ENCODE assay signal across 8 mouse cellular contexts in the genomic region with DNA sequence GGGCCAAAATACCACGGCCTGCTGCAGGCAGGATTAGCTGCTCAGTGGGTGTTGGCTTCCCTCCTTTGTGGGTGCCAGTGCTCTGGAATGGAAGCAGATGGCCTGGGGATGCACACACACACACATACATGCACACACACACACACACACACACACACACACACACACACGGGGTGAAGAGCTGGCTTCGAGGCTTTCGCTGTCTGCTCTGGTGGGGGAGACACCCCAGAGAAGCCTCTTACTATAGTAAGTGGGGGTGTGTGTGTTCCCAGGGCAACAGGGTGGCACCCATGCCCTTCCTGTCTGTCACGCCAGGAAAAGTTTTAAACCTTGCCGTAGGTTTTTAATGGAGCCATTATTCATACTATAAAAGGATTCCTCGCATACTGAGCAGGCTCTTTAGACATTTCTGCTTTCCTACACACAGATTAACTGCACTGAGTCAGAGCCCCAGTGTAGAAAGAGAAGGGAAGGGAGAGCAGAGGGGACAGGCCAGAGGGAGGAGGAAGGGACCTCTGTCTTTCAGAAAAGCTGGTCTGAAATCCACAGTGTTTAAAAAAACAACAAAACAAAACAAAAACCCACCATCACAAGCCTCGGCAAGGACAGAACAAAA. TPM values are rescaled to one million over a fixed set of nuclear protein-coding genes. Genes with fewer than 3 reads are reported as not detected.
A peak's percentile ranks its signal among the peaks of the same experiment; 100 is the strongest.
DNase-seq lines count a peak whose midpoint lies in the region; ATAC-seq and TF ChIP-seq lines count a peak whose summit lies in the region.

No protein-coding gene starts in this region.

- no peaks in the 10 kb centered on the region for H3K9me3 ChIP-seq in heart, postnatal 0 days (replicated peaks; ENCODE audit: control insufficient read depth, low read length)
- H3K9me3 ChIP-seq in embryonic facial prominence, embryonic 12.5 days, result no peaks in the 10 kb centered on the region
- no peaks in the 10 kb centered on the region for H3K9me3 ChIP-seq in hindbrain, embryonic 14.5 days (ENCODE audit: control insufficient read depth, low read length)
- H3K9me3 ChIP-seq in midbrain, postnatal 0 days (ENCODE audit: low read length), result no peaks in the 10 kb centered on the region

- DNase-seq in heart, postnatal 0 days (ENCODE audit: low spot score), result no peak
- no peak for DNase-seq in heart, postnatal 25 days (ENCODE audit: low spot score)
- no peak for DNase-seq in hindbrain, embryonic 14.5 days (ENCODE audit: low spot score)
- DNase-seq in midbrain, postnatal 0 days (ENCODE audit: low spot score), result peak; percentile 24
- no peak for DNase-seq in thymus, postnatal 25 days
- no peak for DNase-seq in lung, adult 18-20 months
- no peak for DNase-seq in layer of hippocampus, postnatal 25 days (ENCODE audit: extremely low spot score in 1 of 2, low spot score in 1 of 2)

- 0 out of 2 replicates have a peak overlapping the region, but pooled peaks have one; percentile 32 for H3K9ac ChIP-seq in heart, postnatal 0 days (replicated peaks; ENCODE audit: low read depth, low read length)
- H3K9ac ChIP-seq in embryonic facial prominence, embryonic 12.5 days, result no peak overlapping the region
- no peak overlapping the region for H3K9ac ChIP-seq in hindbrain, embryonic 14.5 days
- H3K9ac ChIP-seq in midbrain, postnatal 0 days (replicated peaks; ENCODE audit: low read length, poor library complexity, severe bottlenecking), result no peak overlapping the region

- WGBS in heart, postnatal 0 days, result 64% methylated on average over 8 of the region's 8 CpGs
- 60% methylated on average over 8 of the region's 8 CpGs for WGBS in embryonic facial prominence, embryonic 12.5 days
- 14% methylated on average over 8 of the region's 8 CpGs for WGBS in hindbrain, embryonic 14.5 days
- WGBS in midbrain, postnatal 0 days, result 12% methylated on average over 8 of the region's 8 CpGs

- TF ChIP-seq EP300 in heart, postnatal 0 days (IDR thresholded peaks at IDR 0.05; ENCODE audit: low read depth), result no peak

- peaks cover 23% of the 10 kb centered on the region for H3K36me3 ChIP-seq in heart, postnatal 0 days (replicated peaks; ENCODE audit: control insufficient read depth, insufficient read depth, low read length)
- H3K36me3 ChIP-seq in embryonic facial prominence, embryonic 12.5 days, result peaks cover 18% of the 10 kb centered on the region
- peaks cover 21% of the 10 kb centered on the region for H3K36me3 ChIP-seq in hindbrain, embryonic 14.5 days (replicated peaks; ENCODE audit: control insufficient read depth, insufficient read depth)
- H3K36me3 ChIP-seq in midbrain, postnatal 0 days (ENCODE audit: insufficient read depth, low read length), result peaks cover 17% of the 10 kb centered on the region

- intact Hi-C loops in heart, postnatal 25 days (cut with DNase I), result no loop called here

- no peaks in the 10 kb centered on the region for H3K27me3 ChIP-seq in heart, postnatal 0 days (ENCODE audit: control insufficient read depth, insufficient read depth, low read length)
- no peaks in the 10 kb centered on the region for H3K27me3 ChIP-seq in embryonic facial prominence, embryonic 12.5 days
- H3K27me3 ChIP-seq in hindbrain, embryonic 14.5 days (ENCODE audit: control insufficient read depth, insufficient read depth, low read length), result no peaks in the 10 kb centered on the region
- H3K27me3 ChIP-seq in midbrain, postnatal 0 days (ENCODE audit: insufficient read depth, low read length), result no peaks in the 10 kb centered on the region

- peaks cover 6% of the 10 kb centered on the region; the same call in 1 of the 2 replicates for H3K4me1 ChIP-seq in heart, postnatal 0 days (ENCODE audit: control insufficient read depth, insufficient read depth)
- peaks cover 18% of the 10 kb centered on the region for H3K4me1 ChIP-seq in embryonic facial prominence, embryonic 12.5 days
- H3K4me1 ChIP-seq in hindbrain, embryonic 14.5 days (replicated peaks; ENCODE audit: control insufficient read depth, insufficient read depth, low read length), result peaks cover 12% of the 10 kb centered on the region; the same call in 1 of the 2 replicates
- no peaks in the 10 kb centered on the region for H3K4me1 ChIP-seq in midbrain, postnatal 0 days (ENCODE audit: insufficient read depth, low read length)

- H3K4me2 ChIP-seq in heart, postnatal 0 days (ENCODE audit: low read depth, low read length), result no peak overlapping the region
- no peak overlapping the region for H3K4me2 ChIP-seq in embryonic facial prominence, embryonic 12.5 days (replicated peaks)
- no peak overlapping the region for H3K4me2 ChIP-seq in hindbrain, embryonic 14.5 days (replicated peaks)
- no peak overlapping the region for H3K4me2 ChIP-seq in midbrain, postnatal 0 days (ENCODE audit: low read depth, low read length, poor library complexity, severe bottlenecking)

- TF ChIP-seq CTCF in heart, postnatal 0 days (IDR thresholded peaks at IDR 0.05; ENCODE audit: low read depth), result no peak
- no peak for TF ChIP-seq CTCF in midbrain, postnatal 0 days (IDR thresholded peaks at IDR 0.05)

- H3K27ac ChIP-seq in heart, postnatal 0 days (ENCODE audit: low read depth), result peak overlapping the region; percentile 77
- H3K27ac ChIP-seq in embryonic facial prominence, embryonic 12.5 days, result peak overlapping the region; percentile 72; the same call in 1 of the 2 replicates
- peak overlapping the region; percentile 43; the same call in 1 of the 2 replicates for H3K27ac ChIP-seq in hindbrain, embryonic 14.5 days
- H3K27ac ChIP-seq in midbrain, postnatal 0 days (ENCODE audit: low read depth, low read length), result no peak overlapping the region; the same call in 1 of the 2 replicates

- H3K4me3 ChIP-seq in heart, postnatal 0 days (ENCODE audit: low read depth, low read length), result no peak overlapping the region
- H3K4me3 ChIP-seq in embryonic facial prominence, embryonic 12.5 days, result no peak overlapping the region
- H3K4me3 ChIP-seq in hindbrain, embryonic 14.5 days (replicated peaks; ENCODE audit: low read length), result no peak overlapping the region
- H3K4me3 ChIP-seq in midbrain, postnatal 0 days (ENCODE audit: low read depth, low read length), result no peak overlapping the region

- ATAC-seq in heart, postnatal 0 days (ENCODE audit: insufficient read depth, low read depth), result no peak
- ATAC-seq in embryonic facial prominence, embryonic 12.5 days (ENCODE audit: insufficient number of reproducible peaks, insufficient read depth, low FRiP score, low TSS enrichment), result no peak
- peak; percentile 57; the same call in 1 of the 2 replicates for ATAC-seq in hindbrain, embryonic 14.5 days (ENCODE audit: low FRiP score)
- no peak for ATAC-seq in midbrain, postnatal 0 days (ENCODE audit: low FRiP score)

RNA-seq across cellular contexts. Expression of a gene that starts 32.9 kb away (rescaled TPM):
- 914 and 1,212 TPM in 2 replicates for total RNA-seq in heart, postnatal 0 days (2014; rRNA removed; ENCODE audit: low replicate concordance)
- 227 and 257 TPM in 2 replicates for polyA plus RNA-seq in heart, postnatal 0 days (2015; fragmentation: Nextera tagmentation; extraction: Ambion mirVana)
- 100 to 1,000 TPM; 660 to 766 TPM for total RNA-seq in heart, postnatal 25 days (2021)
- 59.8 and 66.4 TPM in 2 replicates for polyA plus RNA-seq in embryonic facial prominence, embryonic 12.5 days (2016; fragmentation: Nextera tagmentation; extraction: Ambion mirVana)
- 105 and 112 TPM in 2 replicates for polyA plus RNA-seq in hindbrain, embryonic 14.5 days (2014; fragmentation: Nextera tagmentation; extraction: Ambion mirVana)
- 211 and 235 TPM in 2 replicates for total RNA-seq in midbrain, postnatal 0 days (2014; rRNA removed)
- polyA plus RNA-seq in midbrain, postnatal 0 days (2015; fragmentation: Nextera tagmentation; extraction: Ambion mirVana), result 54.7 and 56.7 TPM in 2 replicates
- 100 to 1,000 TPM; 496 to 507 TPM for total RNA-seq in layer of hippocampus, postnatal 25 days (2021)
